Mouse (Mus musculus) small intestine, adult 2 months (tissue): ENCODE results near the gene Sco1.

Experiments
- CTCF ChIP-seq: fragments of 200-500 bp; IDR thresholded peaks from 2 replicates; pipeline ENCODE4 v1.5.1; 2012; ENCODE audit warnings: low read depth, mild to moderate bottlenecking, control low read depth, inconsistent platforms, low read length, moderate library complexity, mixed read lengths; ENCODE audit not compliant: insufficient replicate concordance, insufficient read length; ENCODE audit errors: extremely low read depth
- POLR2A ChIP-seq: fragments of 200-500 bp; IDR thresholded peaks from 2 replicates; pipeline ENCODE4 v1.6.1; 2012; ENCODE audit warnings: low read depth, mild to moderate bottlenecking, control low read depth, inconsistent platforms, low read length, moderate library complexity

GRCm38 (mm10) chr11:67093201-67093600 is 40.7 kb downstream of the Sco1 start:
- TF ChIP-seq CTCF, result no peak
- TF ChIP-seq POLR2A, result no peak
